Mouse (Mus musculus): ENCODE data around the gene Mmp7.
A peak's percentile ranks its signal among the peaks of the same experiment; 100 is the strongest.

Gene Mmp7

DNA sequence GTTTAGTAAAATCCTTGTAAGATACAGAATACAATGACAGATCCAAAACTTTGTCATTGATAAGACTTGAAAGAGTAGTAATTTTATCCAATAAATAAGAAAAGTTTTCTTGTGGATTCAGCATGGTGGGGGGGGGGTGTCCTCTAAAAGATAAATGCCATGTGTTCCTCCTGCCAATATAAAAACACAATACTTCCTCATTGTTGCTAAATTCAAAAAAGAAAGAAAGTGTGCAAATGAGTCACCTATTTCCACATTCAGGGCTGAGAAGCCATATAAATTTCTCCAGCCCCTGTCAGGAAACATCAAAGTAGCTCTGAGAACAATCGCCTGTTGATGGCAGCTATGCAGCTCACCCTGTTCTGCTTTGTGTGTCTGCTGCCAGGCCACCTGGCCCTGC is at the start of gene Mmp7:
Gene Mmp7, plus strand, starts transcription at position 301 of the 400 bp plus-strand sequence.
- DNase-seq (ENCODE audit: low spot score in 2 of 2): no peak

DNA sequence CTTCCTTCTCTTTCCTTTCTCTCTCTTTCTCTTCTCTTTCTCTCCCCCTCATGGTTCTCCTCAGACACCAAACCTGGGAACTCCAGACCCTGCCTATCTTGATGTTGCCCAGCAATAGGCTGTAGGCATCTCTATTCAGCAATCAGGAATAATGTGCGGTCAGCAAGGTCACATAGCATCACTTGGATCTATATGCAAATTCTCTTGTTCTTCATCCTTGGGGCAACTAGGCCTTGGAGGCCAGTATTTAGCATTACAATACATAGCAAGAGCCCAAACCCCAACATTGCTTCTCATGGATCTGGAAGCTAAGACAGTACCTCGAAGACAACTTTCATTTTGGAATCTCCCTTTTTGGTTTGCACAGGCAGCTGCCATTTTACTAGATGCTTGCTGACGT is 44.0 kb upstream of the Mmp7 start:
- DNase-seq (ENCODE audit: low spot score in 2 of 2): no peak

DNA sequence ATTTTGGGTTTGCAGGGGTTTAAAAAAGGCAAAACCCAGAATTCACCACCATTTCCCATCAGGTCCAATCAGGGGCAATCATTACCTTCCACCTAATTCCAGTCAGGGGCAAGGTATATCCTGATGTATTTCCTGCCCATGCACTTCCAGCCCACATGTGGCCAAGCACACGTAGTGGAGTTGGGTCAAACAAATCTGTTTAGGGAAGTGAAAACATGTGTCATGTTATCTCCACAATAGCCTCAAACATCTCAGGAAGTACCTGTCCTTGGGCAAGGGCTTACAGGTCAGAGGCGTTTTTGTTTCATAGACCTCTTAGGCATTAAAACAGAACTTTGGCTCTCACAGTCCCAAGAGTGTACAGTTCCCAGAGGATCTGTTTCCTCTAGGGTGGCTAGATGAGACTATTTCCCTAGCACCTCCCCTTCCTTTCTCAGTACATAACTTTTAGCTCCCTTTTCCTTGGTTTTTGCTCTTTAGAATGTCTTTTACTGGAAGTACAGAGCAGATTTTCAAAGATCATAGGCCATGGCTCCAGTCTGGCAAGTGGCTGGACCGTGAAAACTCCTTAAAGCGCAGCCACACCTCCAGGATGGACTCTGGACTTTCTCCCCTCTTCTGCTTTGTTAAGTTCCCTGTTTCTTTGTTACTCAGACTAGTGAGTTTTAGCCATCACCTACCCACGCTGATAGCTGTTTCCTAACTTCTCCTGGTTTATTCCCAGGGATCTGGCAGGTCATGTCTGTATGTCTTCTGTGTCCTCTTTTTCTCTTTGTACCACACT is 41.3 kb upstream of the Mmp7 start:
- no peak for DNase-seq (ENCODE audit: low spot score in 2 of 2)

DNA sequence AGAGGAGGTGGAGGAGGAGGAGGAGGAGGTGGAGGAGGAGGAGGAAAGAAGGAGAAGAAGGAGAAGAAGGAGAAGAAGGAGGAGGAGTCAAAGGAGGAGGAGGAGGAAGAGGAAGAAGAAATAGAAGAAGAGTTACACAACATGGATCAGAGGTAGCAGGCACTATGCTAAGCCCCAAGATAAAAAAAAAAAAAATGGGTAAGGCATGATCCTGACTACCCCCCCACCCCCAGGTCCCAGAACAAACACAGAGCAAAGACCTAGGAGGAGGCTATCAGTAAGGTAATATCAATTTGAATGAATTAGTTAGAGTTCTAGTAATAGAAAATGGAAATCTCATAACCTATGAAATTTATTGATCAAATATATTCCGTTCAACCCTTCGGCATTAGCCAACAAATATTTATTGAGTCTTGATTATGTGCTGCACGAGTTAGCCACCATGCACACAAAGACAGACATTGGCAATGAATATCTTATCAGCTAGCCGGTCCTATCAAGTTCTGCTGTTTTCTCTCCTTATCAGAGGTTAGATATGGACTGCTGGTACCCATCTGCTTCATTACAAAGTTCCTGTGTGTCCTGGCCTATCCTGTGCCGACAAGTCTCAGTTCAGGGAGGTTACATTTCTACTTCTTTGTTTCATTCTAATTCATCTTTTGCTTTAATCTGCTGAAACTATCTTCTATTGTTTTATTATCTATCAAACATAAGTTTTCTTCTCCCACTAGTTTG is 39.4 kb upstream of the Mmp7 start:
- DNase-seq (ENCODE audit: low spot score in 2 of 2): no peak

DNA sequence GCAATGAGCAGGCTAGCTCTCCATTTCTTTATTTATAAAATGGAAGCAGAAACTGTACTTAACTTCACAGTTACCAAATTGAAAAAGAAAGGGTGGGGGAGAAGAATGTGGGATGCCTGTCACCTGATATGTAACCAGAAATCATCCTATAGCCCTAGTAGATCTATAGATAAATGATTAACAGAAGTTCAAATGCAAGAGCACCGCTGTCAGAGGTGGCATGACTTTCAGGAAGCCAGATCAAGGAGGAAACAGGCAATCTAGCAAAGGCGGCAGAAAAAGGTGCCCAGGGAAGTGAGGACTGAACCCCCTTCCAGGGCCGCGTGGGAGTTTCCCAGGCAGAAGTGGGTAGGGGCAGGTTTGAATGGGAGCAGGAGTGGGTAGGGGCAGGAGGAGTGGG is 33.9 kb upstream of the Mmp7 start:
- no peak for DNase-seq (ENCODE audit: low spot score in 2 of 2)

DNA sequence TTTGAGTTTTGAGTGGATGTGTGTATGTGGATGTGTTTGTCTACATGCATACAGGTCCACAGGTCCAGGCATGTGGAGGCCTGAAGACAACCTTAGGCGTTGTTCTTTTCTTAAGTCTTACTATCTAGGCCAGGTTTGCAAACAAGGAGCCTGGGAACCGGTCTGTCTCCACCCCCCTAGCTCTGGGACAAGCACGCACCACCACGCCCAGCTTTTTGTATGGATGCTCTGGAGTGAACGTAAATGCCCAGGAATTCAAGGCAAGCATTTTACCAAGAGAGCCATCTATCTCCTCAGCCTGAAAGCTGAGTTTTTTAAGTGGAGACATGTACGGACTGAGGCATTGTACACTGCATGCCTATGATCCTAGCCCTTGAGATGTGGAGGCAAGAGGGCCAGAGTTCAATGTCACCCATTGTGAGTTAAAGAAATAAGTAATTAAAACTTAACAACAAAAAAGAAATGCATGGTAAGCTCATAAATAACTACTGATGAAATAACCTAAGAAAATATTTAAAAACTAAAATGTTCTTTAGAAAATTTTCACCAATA is 32.3 kb upstream of the Mmp7 start:
- no peak for DNase-seq (ENCODE audit: low spot score in 2 of 2)

- no peak for DNase-seq (ENCODE audit: low spot score in 2 of 2)
Observed at GRCm38 (mm10) chr9:7661371-7661770, 30.5 kb upstream of the Mmp7 start.

DNA sequence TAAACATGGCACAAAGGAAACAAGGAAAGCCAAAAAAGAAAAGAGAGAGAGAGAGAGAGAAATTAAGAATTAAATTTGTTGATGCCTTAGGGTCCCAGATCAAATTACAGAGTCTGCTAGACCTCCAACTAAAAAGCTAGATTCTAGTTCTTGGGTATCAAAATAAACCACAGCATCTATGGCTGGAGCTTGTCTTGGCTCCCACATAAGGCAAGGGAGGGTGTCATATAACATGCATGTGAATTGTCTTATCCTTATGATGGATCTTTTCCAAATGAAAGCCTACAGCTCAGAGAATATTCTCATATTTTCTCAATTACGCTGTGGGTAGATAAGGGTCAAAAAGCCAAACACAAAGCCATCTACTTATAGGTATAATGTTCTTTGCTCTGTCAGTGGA is 22.2 kb upstream of the Mmp7 start:
- no peak for DNase-seq (ENCODE audit: low spot score in 2 of 2)

DNA sequence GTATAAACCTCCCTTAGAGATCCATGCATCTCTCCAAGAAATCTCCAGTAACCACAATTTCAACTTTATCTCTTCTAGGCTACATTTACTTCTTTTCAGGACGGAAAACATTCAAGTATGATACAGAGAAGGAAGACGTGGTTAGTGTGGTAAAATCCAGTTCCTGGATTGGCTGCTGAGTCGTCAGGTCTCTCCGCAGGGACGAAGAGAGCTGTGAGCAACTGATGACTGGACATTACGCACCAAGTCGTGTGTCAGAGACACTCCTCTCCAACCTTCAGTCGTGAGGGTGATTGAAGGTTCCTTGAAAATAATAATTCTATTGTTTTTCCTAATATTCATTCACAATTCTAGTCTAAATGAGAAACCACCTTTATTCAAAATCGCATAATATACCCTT is 18.9 kb upstream of the Mmp7 start:
- DNase-seq (ENCODE audit: low spot score in 2 of 2): no peak

- DNase-seq (ENCODE audit: low spot score in 2 of 2): no peak
Observed at GRCm38 (mm10) chr9:7678154-7678837, 13.6 kb upstream of the Mmp7 start.

- no peak for DNase-seq (ENCODE audit: low spot score in 2 of 2)
Observed at GRCm38 (mm10) chr9:7682081-7682618, 9.7 kb upstream of the Mmp7 start.

DNA sequence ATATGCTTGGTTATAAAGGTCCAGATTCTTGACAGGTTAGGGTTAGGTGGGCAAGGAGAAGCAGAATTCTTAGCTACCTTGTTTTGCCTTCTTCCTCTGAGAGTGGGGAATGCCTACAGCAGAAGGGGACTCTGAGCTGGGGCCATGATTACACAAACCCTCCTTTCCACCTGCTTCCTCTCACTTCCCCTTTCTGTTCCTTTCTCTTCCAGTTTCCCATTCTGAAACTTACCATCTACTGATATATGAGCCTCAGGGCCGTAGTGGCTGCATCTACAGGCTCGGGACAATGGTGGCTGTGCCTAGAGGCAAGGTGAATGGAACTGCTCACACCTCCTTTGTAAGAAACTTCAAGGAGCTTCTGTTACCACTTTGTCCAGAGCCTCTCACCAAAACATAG is 5.9 kb upstream of the Mmp7 start:
- DNase-seq (ENCODE audit: low spot score in 2 of 2): no peak

DNA sequence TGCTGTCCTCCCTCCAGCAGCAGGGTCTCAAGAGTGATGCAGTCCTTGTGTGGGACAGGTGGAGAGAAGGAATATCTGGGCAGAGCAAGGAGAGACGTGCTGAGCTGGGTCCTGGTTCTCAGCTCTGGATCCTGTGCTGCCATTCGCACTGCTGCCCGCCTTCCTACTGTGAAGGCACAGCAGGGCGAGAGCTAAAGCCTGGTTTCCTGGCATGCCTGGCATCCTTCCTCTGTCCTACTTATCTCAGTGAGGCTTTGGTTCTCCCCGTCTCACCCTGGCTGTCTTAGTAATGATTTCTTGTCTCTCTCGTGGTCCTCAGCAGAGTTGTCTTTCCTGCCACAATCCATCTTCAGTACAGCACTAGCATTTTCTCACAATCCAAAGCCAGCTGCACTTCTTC is 2.1 kb upstream of the Mmp7 start:
- no peak for DNase-seq (ENCODE audit: low spot score in 2 of 2)

GRCm38 (mm10) chr9:7693961-7694360 is 2.1 kb downstream of the Mmp7 start:
- no peak for DNase-seq (ENCODE audit: low spot score in 2 of 2)

DNA sequence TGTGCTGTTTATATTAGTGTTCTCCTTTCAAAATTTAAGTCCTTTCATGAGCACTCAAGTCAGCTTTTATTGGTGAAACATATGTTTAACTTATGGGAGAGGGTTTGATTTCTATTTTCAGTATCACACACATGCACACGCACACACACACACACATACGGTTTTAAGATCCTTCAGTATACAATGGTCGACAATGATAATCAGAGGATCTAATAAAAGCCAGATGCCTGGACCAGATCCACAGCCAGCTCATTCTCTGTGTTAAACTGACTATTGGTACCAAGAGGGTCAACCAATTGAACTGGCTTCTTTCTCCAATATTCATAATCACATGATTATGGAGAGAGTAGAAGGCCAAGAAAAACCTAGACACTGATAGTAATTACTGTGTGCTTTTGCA is 3.8 kb downstream of the Mmp7 start:
- no peak for DNase-seq (ENCODE audit: low spot score in 2 of 2)

DNA sequence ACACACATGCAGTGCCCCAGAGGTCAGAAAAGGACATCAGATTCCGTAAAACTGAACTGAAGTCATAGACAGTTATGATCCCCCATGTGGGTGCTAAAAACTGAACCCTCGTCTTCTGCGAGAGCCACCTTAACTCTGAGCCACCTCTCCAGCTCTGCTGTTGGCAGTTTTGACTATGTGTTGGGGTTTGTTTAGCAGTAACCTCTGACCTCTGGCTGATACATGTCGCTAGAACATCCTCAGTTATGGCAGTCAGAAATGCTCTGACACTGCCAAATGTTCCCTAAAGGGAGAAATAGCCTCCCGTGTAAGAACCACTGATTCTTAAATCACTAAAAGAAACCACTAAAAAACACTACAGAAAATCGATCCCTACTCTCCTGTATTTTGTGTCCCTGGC is 16.8 kb downstream of the Mmp7 start:
- no peak for DNase-seq (ENCODE audit: low spot score in 2 of 2)

DNA sequence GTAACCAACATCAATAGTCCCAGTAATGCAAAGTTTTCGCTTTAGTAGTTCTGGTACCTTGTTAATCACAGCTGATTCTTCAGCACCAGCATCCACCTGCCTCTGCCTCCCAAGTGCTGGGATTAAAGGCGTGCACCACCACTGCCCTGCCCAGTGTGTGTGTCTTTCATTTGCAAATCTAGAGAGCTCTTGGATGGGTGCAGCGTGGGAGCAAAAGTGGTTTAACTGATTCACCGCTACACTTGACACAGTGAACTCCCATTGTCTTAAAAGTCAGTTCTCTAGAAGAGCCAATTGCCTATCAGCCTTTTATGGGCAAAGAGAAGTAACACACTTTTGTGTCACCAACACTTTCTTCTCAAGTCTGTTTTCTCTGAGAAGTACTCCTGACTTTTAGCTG is 19.3 kb downstream of the Mmp7 start:
- no peak for DNase-seq (ENCODE audit: low spot score in 2 of 2)

GRCm38 (mm10) chr9:7714062-7714907 is 22.4 kb downstream of the Mmp7 start:
- peak; percentile 0 to 54 for DNase-seq (ENCODE audit: low spot score in 2 of 2)

DNA sequence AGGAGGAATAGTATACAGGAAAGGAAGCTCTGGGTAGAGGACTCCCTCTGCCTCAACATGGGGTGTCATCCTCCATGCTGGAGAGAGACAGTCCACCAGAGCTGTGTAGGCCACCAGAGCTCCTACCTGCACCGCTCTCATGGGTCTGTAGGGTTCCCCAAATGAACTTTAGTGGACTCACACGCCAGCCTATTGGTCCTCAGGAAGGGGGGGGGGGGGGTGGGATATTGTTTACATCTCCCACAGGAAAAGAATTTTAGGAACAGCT is 23.0 kb downstream of the Mmp7 start:
- no peak for DNase-seq (ENCODE audit: low spot score in 2 of 2)

GRCm38 (mm10) chr9:7721543-7721942 is 29.7 kb downstream of the Mmp7 start:
- DNase-seq (ENCODE audit: low spot score in 2 of 2): no peak

DNA sequence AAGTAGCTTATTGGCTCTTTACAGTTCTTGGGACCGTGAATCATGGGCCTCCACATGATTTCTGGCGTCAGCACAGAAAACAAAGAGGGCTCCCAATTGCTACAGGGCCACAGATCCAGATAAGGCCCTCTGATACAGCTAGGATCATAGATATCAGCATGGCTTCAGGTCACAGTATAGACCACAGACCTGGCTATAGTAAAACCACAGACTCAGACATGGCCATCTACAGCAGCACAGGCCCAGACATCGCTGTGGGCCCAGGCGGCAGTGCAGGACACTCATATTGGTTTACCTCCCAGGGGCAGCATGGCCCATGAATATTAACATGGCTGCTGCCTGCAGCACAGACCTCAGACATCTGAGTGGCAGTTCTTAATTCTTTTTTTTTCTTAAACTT is 37.1 kb downstream of the Mmp7 start:
- DNase-seq (ENCODE audit: low spot score in 2 of 2): no peak

DNA sequence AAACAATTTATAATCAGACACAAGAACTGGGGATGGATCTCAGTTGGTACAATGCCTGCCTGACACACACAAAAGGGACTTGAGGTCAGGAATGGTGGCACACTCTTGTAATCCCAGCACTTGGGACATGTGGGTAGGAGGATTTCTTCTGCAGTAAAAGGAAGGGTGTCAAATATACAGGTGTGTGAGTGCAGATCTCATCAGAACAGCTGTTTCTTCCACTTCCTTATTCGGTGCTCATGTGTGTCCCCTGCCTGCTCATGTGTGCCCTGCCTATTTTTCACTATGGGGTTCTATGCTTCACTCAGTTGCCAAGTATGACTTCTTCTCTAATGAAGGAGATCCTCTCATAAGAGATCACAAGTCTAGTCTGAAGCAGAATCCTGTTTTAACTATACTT is 50.8 kb downstream of the Mmp7 start:
- DNase-seq (ENCODE audit: low spot score in 2 of 2): no peak

All from left cerebral cortex, adult 9 months (tissue).